Mouse (Mus musculus) CD4-positive, CD25-positive, alpha-beta regulatory T cell (primary cell): Measurements from ENCODE around the gene Prm1. TPM values are rescaled to one million over a fixed set of nuclear protein-coding genes. Genes with fewer than 3 reads are reported as not detected.

ENCODE experiments used
- polyA plus RNA-seq: library from polyadenylated mRNA; unstranded; fragments of 100-300 nt; shearing (Covaris generic); gene quantifications from one replicate; pipeline ENCODE4 v1.2.1, GENCODE M21; 2017

Prm1 gene
- polyA plus RNA-seq, result 0.95 TPM

DNA sequence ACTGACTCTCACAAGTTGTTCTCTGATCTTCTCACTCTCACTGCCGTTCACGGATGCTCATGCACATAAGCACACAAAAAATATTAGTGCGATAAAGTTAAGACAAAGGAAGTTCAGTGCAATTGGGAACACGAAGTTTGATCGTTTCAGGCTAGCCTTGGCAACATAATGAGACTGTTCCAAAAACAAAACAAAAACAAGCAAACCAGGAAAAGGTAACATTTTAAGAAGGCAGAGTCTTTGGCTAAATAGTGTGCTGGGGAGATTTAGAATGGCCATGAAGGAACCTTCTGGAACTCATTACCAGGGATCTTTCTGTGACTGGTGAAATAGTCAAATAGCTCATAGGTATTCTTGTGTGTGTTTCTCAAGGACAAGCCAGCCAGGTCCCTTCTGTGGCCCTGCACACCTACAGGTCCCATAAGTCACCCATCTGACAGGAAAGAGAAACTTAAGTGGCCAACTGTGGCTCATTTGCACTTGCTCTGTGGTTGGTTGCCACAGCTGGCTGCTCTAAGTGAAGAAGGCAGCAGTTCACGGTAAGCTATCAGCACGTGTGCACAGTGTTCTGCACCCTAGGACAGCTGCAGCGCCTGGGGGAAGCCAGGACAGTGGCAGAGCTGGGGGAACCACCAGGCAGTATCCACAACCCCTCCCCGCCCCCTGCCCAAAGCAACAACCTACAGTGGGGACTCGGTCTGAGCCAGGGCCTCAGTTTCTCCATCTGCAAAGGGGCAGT lies at the start of gene Prm1:
TSS of gene Prm1 (minus strand) at position 51 of the 739 bp plus-strand sequence.

DNA sequence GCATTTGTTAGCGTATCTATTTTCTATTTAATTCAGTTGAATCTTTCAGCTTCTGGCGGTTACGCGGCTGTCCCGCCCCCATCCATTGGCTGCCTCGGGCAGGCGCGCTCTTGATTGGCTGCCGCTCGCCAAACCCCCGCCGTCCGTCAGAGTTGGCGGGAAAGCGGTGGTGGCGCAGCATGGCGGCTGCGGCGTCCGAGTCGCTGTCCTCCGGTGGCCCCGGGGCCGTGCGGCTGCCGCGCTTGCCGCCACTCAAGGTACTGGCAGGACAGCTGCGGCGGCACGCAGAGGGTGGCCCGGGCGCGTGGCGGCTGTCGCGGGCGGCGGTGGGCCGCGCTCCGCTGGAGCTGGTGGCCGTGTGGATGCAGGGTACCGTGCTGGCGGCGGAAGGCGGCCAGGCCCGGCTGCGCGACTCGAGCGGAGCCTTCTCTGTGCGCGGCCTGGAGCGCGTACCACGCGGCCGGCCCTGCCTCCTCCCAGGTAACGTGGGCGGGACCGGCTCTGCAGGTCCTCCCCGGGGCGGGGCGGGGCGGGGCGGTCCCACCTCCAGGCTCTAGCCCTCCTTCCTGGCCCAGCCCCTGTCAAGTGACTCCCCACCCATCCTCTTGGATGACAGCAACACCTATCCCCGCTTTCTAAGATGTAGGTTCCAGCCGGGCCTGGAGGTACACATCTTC lies 29.4 kb upstream of the Prm1 start, which contains the start of gene Rmi2:
TSS of gene Rmi2 (plus strand) at position 149 of the 677 bp plus-strand sequence.

DNA sequence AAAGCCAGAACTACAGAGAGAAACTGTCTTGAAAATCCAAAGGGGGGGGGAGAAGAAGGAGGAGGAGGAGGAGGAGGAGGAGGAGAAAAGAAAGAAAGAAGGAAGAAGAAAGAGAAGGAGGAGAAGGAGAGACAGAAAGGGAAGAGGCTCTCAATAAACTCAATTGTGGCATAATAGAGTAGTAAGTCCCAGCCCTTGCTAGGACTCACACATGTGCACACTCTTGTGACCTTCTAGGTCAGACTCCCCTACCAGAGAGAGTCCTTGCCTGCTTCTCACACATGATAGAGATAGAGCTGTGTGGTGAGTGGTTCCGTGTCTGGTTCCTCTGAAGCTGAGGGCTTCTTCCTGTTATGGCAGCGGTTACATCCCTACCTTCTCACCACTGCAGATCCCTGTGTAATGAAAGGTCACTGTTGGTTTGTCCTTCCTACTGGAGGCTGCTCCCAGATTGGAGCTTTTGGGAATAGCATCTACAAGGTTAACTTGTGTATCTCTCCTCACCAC lies 7.3 kb upstream of the Prm1 start, which contains the start of gene Gm11172:
TSS of gene Gm11172 (plus strand) at position 51 of the 507 bp plus-strand sequence.

DNA sequence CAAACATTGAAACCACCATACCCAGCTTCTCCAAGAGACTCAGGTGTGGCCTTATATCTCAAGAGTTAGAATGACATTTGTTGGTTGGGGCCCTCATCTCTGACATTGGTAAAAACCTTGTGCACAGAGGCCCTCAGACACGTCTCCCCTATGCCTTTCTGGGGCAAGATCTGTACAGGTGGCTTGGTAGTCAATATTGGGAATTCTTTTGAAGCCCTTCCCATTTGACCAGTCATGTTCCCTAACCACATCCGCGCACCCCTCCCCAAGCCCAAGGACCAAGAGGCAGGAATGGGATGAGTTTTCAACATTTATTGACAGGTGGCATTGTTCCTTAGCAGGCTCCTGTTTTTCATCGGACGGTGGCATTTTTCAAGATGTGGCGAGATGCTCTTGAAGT lies 9.6 kb downstream of the Prm1 start, which contains the start of gene Prm2:
TSS of gene Prm2 (minus strand) at position 101 of the 400 bp plus-strand sequence.

DNA sequence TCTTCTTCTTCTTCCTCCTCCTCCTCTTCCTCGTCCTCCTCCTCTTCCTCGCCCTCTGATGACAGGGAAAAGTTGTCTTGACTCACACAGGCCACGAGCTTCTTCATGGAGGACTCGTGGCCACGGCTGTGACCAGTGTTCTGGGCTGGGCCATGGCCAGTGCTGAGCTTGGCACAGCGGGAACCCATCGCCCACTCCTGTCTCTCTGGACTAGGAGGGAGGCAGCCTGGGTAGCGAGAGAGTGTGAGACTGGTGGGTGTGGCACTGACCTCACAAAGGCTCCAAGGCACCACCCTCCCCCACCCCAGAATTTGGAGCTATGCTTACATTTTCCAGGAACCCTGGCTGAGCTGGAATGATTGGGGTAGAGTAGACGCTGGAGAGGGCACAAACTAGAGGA lies 14.9 kb downstream of the Prm1 start, which contains the start of gene Prm3:
TSS of gene Prm3 (minus strand) at position 213 of the 400 bp plus-strand sequence.

DNA sequence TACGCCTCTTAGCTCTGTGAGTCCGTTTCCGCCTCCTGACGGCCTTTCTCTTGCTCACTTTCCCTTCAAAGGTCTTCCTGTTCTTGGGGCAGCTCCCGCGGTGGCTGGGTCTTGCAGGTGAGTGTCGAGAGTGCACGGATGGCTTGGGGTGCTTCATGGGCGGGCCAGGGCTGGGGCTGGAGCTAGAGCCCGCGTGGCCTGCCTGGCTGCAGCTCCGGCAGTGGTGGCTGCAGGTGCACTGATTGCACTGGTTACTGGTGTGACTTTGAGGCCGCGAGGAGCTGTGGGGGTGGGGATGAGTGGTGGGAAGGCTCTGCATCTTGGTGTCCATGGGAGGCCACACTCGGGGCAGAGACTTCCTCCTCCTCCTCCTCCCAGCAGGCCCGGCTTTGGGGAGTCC lies 17.4 kb downstream of the Prm1 start, which contains the start of gene Tnp2:
TSS of gene Tnp2 (minus strand) at position 390 of the 400 bp plus-strand sequence.

DNA sequence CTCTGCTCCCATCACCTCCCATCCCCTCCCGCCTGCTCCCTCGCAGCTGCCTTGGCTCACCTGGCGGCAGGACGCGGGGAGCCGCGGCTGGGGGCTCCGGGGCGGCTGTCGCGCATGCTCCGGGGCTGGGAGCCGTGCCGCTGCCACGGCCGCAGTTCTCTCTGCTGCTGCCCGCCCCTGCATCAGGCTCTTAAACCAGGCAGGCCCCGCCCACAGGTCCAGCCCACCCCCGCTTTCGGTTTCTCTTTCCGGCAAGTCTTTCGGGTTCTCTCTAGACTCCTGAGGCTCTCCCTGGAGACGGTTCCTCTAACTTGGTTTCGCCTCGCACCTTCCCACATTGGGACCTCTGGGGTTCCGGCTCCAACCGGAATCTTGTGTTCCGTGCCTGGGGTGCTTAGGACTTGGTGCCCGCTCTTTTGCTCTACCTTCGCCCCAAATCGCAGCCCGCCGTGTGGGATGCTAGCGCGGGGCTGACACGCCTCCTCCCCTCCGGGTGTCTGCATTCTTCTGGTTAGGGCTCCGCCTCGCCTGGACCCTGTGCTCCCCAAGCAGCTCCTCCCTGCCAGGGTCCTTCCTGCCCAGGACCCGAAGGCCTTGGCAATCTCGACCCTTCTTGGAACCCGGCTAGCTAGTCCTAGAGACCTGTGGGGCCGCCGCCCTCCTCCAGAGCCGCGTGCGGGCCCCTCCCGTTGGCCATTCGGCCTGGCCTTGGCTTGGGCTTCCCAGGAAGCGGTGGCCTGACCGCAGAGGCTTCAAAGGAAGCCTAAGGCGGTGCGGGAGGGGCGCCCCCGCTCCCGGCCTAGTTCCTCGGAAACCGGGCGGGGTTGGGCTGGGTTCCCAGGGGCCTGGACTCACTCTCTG lies 20.0 kb downstream of the Prm1 start, which contains the start of gene Socs1:
TSS of gene Socs1 (minus strand) at position 166 of the 861 bp plus-strand sequence.

Other genes starting within 250 kb of the Prm1 start
- gene Socs1, start 20.3 kb downstream of the Prm1 start, polyA plus RNA-seq, result 145 TPM
- gene Tnp2, start 17.2 kb downstream of the Prm1 start, polyA plus RNA-seq, result 3.1 TPM
- gene Prm3, start 14.9 kb downstream of the Prm1 start, polyA plus RNA-seq, result not detected
- not detected for gene Prm2, start 9.7 kb downstream of the Prm1 start, polyA plus RNA-seq
- gene Gm11172, start 7.1 kb upstream of the Prm1 start, polyA plus RNA-seq, result not detected
- 4.1 TPM for gene Rmi2, start 29.2 kb upstream of the Prm1 start, polyA plus RNA-seq